ENCODE assay signal across 8 mouse cellular contexts in genomic region chr10:95254453-95255001, GRCm38 (mm10).
A peak's percentile ranks its signal among the peaks of the same experiment; 100 is the strongest.
DNase-seq lines count a peak whose midpoint lies in the region; ATAC-seq and TF ChIP-seq lines count a peak whose summit lies in the region.

No protein-coding gene starts in this region.

- peak overlapping the region; percentile 64 for H3K27ac ChIP-seq in layer of hippocampus, adult 2 months

- peak overlapping the region; percentile 43 for H3K4me2 ChIP-seq in myocyte (ENCODE audit: low read depth)

- no peak for TF ChIP-seq POLR2A in myocyte (IDR thresholded peaks at IDR 0.05; ENCODE audit: insufficient read length, low read depth)

- H3K27me3 ChIP-seq in myocyte (ENCODE audit: control insufficient read depth, insufficient read depth, insufficient read length): no peaks in the 10 kb centered on the region

- no peak for ATAC-seq in megakaryocyte progenitor cell, adult 5-6 weeks (replicated peaks; ENCODE audit: poor library complexity)

- peak; percentile 36 for TF ChIP-seq CTCF in layer of hippocampus, adult 2 months (conservative IDR thresholded peaks at IDR 0.05)

- peak; percentile 39 to 50 for DNase-seq in lung, adult 18-20 months
- DNase-seq in lung, postnatal 25 days (ENCODE audit: low spot score): no peak
- peak; percentile 51 for DNase-seq in cerebellum, adult 8-10 months
- DNase-seq in heart, adult 9 months (ENCODE audit: low spot score in 2 of 2): peak; percentile 63 to 73
- peak; percentile 27 to 32 for DNase-seq in layer of hippocampus, adult 2 months (ENCODE audit: low spot score in 2 of 2)
- no peak for DNase-seq in thymus, adult 18-20 months

- peak overlapping the region; percentile 42 for H3K4me3 ChIP-seq in layer of hippocampus, adult 2 months
- H3K4me3 ChIP-seq in myocyte: no peak overlapping the region

- no peak overlapping the region for H3ac ChIP-seq in myocyte (ENCODE audit: control insufficient read depth, insufficient read length)

- H3K79me2 ChIP-seq in myocyte (ENCODE audit: control insufficient read depth, insufficient read depth): no peaks in the 10 kb centered on the region

- H3K36me3 ChIP-seq in myocyte (ENCODE audit: control insufficient read depth, insufficient read depth): no peaks in the 10 kb centered on the region

TF ChIP-seq in myocyte, 11 proteins besides CTCF, POLR2A, EP300 and RAD21:
- TF ChIP-seq SRF (IDR thresholded peaks at IDR 0.05; ENCODE audit: control insufficient read depth, insufficient read length, low read depth) (no peak), MYOD1 (IDR thresholded peaks at IDR 0.05; ENCODE audit: control insufficient read depth in 1 of 3, insufficient read length in 2 of 3, low read depth in 2 of 3) (no peak), REST (IDR thresholded peaks at IDR 0.05; ENCODE audit: insufficient read depth, insufficient read length) (no peak), TCF12 (IDR thresholded peaks at IDR 0.05; ENCODE audit: insufficient read depth, poor library complexity, severe bottlenecking) (no peak), TCF3 (IDR thresholded peaks at IDR 0.05; ENCODE audit: insufficient read length, low read depth) (no peak), E2F4 (IDR thresholded peaks at IDR 0.05; ENCODE audit: insufficient read depth) (no peak), USF1 (IDR thresholded peaks at IDR 0.05; ENCODE audit: low read depth) (no peak), CEBPB (IDR thresholded peaks at IDR 0.05; ENCODE audit: insufficient read depth, poor library complexity, severe bottlenecking) (no peak), POLR2AphosphoS2 (IDR thresholded peaks at IDR 0.05; ENCODE audit: insufficient read length, low read depth) (no peak), MYOG (IDR thresholded peaks at IDR 0.05; ENCODE audit: control insufficient read depth in 1 of 3, insufficient read depth in 1 of 3, insufficient read length in 2 of 3, low read depth in 2 of 3) (no peak), MAX (IDR thresholded peaks at IDR 0.05; ENCODE audit: low read depth) (no peak)
TF ChIP-seq in myocyte: peak in this region for 0.

Comparison
In these comparisons a context has a peak if more than half of its experiments do, and no peak if none do; other contexts are left out.
1. DNase-seq: peak in lung, adult 18-20 months (2 of 2), cerebellum, adult 8-10 months (single experiment), heart, adult 9 months (2 of 2) and layer of hippocampus, adult 2 months (2 of 2); none in lung, postnatal 25 days (single experiment) and thymus, adult 18-20 months (0 of 2).